Mouse (Mus musculus) limb, embryonic 11.5 days (tissue): ENCODE results near the gene Rpusd3. TPM values are rescaled to one million over a fixed set of nuclear protein-coding genes. Genes with fewer than 3 reads are reported as not detected.

Source experiments
- ATAC-seq: fragments of 200-750 bp; cut with Nextera tagmentation; 2 replicates; pipeline ENCODE4 v1.8.0; 2017; ENCODE audit warnings: low read depth; ENCODE audit not compliant: insufficient number of reproducible peaks, low FRiP score, low TSS enrichment
- DNase-seq: peaks from one replicate; pipeline ENCODE4 v3.0.0-alpha.2; 2015; ENCODE audit warnings: low spot score
- H3K27ac ChIP-seq: fragments of 300-500 bp; sonication (generic); replicated peaks from 2 replicates; pipeline ENCODE4 v1.5.1; 2014; ENCODE audit warnings: low read depth, mild to moderate bottlenecking, low read length
- H3K27me3 ChIP-seq: fragments of 300-500 bp; sonication (generic); 2 replicates; pipeline ENCODE4 v1.6.1; 2014; ENCODE audit warnings: mild to moderate bottlenecking, low read length, mixed read lengths; ENCODE audit not compliant: control insufficient read depth, insufficient read depth
- H3K36me3 ChIP-seq: fragments of 300-500 bp; sonication (generic); 2 replicates; pipeline ENCODE4 v1.6.1; 2014; ENCODE audit warnings: mild to moderate bottlenecking, low read length, moderate library complexity, mixed read lengths; ENCODE audit not compliant: control insufficient read depth, insufficient read depth
- H3K4me1 ChIP-seq: fragments of 300-500 bp; sonication (generic); 2 replicates; pipeline ENCODE4 v1.6.1; 2014; ENCODE audit warnings: low read length, mixed read lengths; ENCODE audit not compliant: control insufficient read depth, insufficient read depth
- H3K4me2 ChIP-seq: fragments of 300-500 bp; sonication (generic); 2 replicates; pipeline ENCODE4 v1.6.1; 2014; ENCODE audit warnings: low read depth, mild to moderate bottlenecking, moderate library complexity; ENCODE audit not compliant: severe bottlenecking
- H3K4me3 ChIP-seq: fragments of 300-500 bp; sonication (generic); 2 replicates; pipeline ENCODE4 v1.5.1; 2014; ENCODE audit warnings: low read depth, low read length
- H3K9ac ChIP-seq: fragments of 300-500 bp; sonication (generic); 2 replicates; pipeline ENCODE4 v1.6.1; 2014; ENCODE audit warnings: mild to moderate bottlenecking, low read length
- H3K9me3 ChIP-seq: fragments of 300-500 bp; sonication (generic); 2 replicates; pipeline ENCODE4 v1.6.1; 2016; ENCODE audit warnings: low read length; ENCODE audit not compliant: control insufficient read depth
- WGBS: fragments of 180-500 bp; shearing (Covaris S2); extraction: QIAGEN DNeasy Blood & Tissue Kit; methylation state at CpG from one replicate; pipeline ENCODE4 v1.1.7; 2014; 5-methylcytosine and 5-hydroxymethylcytosine counted together
- polyA plus RNA-seq: library from polyadenylated mRNA; unstranded; fragments of >200 nt; fragmentation: Nextera tagmentation; extraction: Ambion mirVana; gene quantifications from 2 replicates; pipeline ENCODE4 v1.2.1, GENCODE M21; 2014

The Rpusd3 gene
- 34.9 and 39.0 TPM in 2 replicates for polyA plus RNA-seq

- Histone ChIP-seq H3K4me1 (peaks cover 7% of the 10 kb centered on the region; the same call in 1 of the 2 replicates), H3K4me3 (peak within 1 kb of the TSS; percentile 64)
- WGBS = under 1% methylated on average over 25 of the region's 25 CpGs
Observed at GRCm38 (mm10) chr6:113419199-113419587, at the start of gene Rpusd3. TSS of gene Rpusd3 (minus strand) at chr6:113419340.

GRCm38 (mm10) chr6:113468512-113468911, 49.4 kb upstream of the Rpusd3 start:
- Histone ChIP-seq H3K27ac (no peak overlapping the region), H3K4me3 (no peak overlapping the region)

More at GRCm38 (mm10) chr6:113419199-113419587, at the start of gene Rpusd3:
- Histone ChIP-seq H3K36me3 (peaks cover 3% of the 10 kb centered on the region; the same call in 1 of the 2 replicates), H3K27ac (no peak within 1 kb of the TSS; the same call in 1 of the 2 replicates), H3K9me3 (no peaks in the 10 kb centered on the region), H3K4me2 (peak within 1 kb of the TSS; percentile 96), H3K9ac (peak within 1 kb of the TSS; percentile 84), H3K27me3 (no peaks in the 10 kb centered on the region)
- peak; percentile 99 for DNase-seq
- peak; percentile 94 for ATAC-seq

GRCm38 (mm10) chr6:113465602-113466001, 46.5 kb upstream of the Rpusd3 start:
- H3K9ac ChIP-seq = no peak overlapping the region
- H3K4me2 ChIP-seq = no peak overlapping the region
- no peaks in the 10 kb centered on the region for H3K9me3 ChIP-seq

More at GRCm38 (mm10) chr6:113468512-113468911, 49.4 kb upstream of the Rpusd3 start:
- Histone ChIP-seq H3K36me3 (no peaks in the 10 kb centered on the region), H3K27me3 (peaks cover 17% of the 10 kb centered on the region), H3K9ac (no peak overlapping the region), H3K9me3 (no peaks in the 10 kb centered on the region), H3K4me1 (peaks cover 9% of the 10 kb centered on the region; the same call in 1 of the 2 replicates), H3K4me2 (no peak overlapping the region; the same call in 1 of the 2 replicates)
- WGBS = 60% methylated on average over 3 of the region's 3 CpGs
- DNase-seq (no peak), ATAC-seq (no peak)

GRCm38 (mm10) chr6:113464040-113464439, 44.9 kb upstream of the Rpusd3 start:
- Histone ChIP-seq H3K9me3 (no peaks in the 10 kb centered on the region), H3K4me2 (no peak overlapping the region), H3K27me3 (0 out of 2 replicates have a peak, but pooled peaks cover 3% of the 10 kb centered on the region), H3K36me3 (no peaks in the 10 kb centered on the region), H3K4me1 (no peaks in the 10 kb centered on the region), H3K27ac (no peak overlapping the region), H3K9ac (no peak overlapping the region), H3K4me3 (no peak overlapping the region)
- WGBS = 72% methylated on average over 7 of the region's 7 CpGs
- ATAC-seq (no peak), DNase-seq (no peak)

More at GRCm38 (mm10) chr6:113465602-113466001, 46.5 kb upstream of the Rpusd3 start:
- ATAC-seq = 0 out of 2 replicates have a peak, but pooled peaks have one; percentile 4
- H3K4me3 ChIP-seq = no peak overlapping the region
- H3K4me1 ChIP-seq = 0 out of 2 replicates have a peak, but pooled peaks cover 4% of the 10 kb centered on the region
- H3K27me3 ChIP-seq = peaks cover 15% of the 10 kb centered on the region
- H3K36me3 ChIP-seq = no peaks in the 10 kb centered on the region
- WGBS = 63% methylated on average over 5 of the region's 5 CpGs
- no peak for DNase-seq
- H3K27ac ChIP-seq = no peak overlapping the region

GRCm38 (mm10) chr6:113458635-113459034, 39.5 kb upstream of the Rpusd3 start:
- H3K27ac ChIP-seq = no peak overlapping the region
- H3K4me2 ChIP-seq = no peak overlapping the region
- no peaks in the 10 kb centered on the region for H3K27me3 ChIP-seq
- H3K36me3 ChIP-seq = no peaks in the 10 kb centered on the region
- H3K4me1 ChIP-seq = no peaks in the 10 kb centered on the region
- DNase-seq = no peak
- ATAC-seq = no peak
- no peak overlapping the region for H3K4me3 ChIP-seq
- 53% methylated on average over 10 of the region's 10 CpGs for WGBS
- H3K9ac ChIP-seq = no peak overlapping the region
- no peaks in the 10 kb centered on the region for H3K9me3 ChIP-seq

- no peak within 1 kb of the TSS for H3K27ac ChIP-seq
- ATAC-seq (no peak), DNase-seq (no peak)
- H3K4me1 ChIP-seq = no peaks in the 10 kb centered on the region
- no peak within 1 kb of the TSS for H3K9ac ChIP-seq
- 71% methylated on average over 10 of the region's 10 CpGs for WGBS
- H3K36me3 ChIP-seq = no peaks in the 10 kb centered on the region
- H3K4me2 ChIP-seq = no peak within 1 kb of the TSS
- H3K9me3 ChIP-seq = no peaks in the 10 kb centered on the region
- no peak within 1 kb of the TSS for H3K4me3 ChIP-seq
- no peaks in the 10 kb centered on the region for H3K27me3 ChIP-seq
Observed at GRCm38 (mm10) chr6:113457952-113458534, 38.9 kb upstream of the Rpusd3 start, which contains the start of gene Il17re. TSS of gene Il17re (plus strand) at chr6:113458484.

- H3K27ac ChIP-seq = no peak overlapping the region
- no peaks in the 10 kb centered on the region for H3K9me3 ChIP-seq
- no peak overlapping the region for H3K9ac ChIP-seq
- DNase-seq = no peak
- no peaks in the 10 kb centered on the region for H3K27me3 ChIP-seq
- no peaks in the 10 kb centered on the region for H3K36me3 ChIP-seq
- no peak for ATAC-seq
- no peak overlapping the region for H3K4me3 ChIP-seq
- WGBS = 62% methylated on average over 5 of the region's 5 CpGs
- no peak overlapping the region for H3K4me2 ChIP-seq
- H3K4me1 ChIP-seq = no peaks in the 10 kb centered on the region
Observed at GRCm38 (mm10) chr6:113455007-113455406, 35.9 kb upstream of the Rpusd3 start.

GRCm38 (mm10) chr6:113451839-113452238, 32.7 kb upstream of the Rpusd3 start:
- Histone ChIP-seq H3K27ac (no peak overlapping the region), H3K9ac (no peak overlapping the region), H3K27me3 (no peaks in the 10 kb centered on the region), H3K36me3 (peaks cover 16% of the 10 kb centered on the region), H3K9me3 (no peaks in the 10 kb centered on the region), H3K4me2 (no peak overlapping the region), H3K4me3 (no peak overlapping the region), H3K4me1 (no peaks in the 10 kb centered on the region)
- no peak for DNase-seq
- 81% methylated on average over 2 of the region's 2 CpGs for WGBS
- no peak for ATAC-seq
